Mouse (Mus musculus): ENCODE data around the gene Rhof. TPM values are rescaled to one million over a fixed set of nuclear protein-coding genes. Genes with fewer than 3 reads are reported as not detected.
A peak's percentile ranks its signal among the peaks of the same experiment; 100 is the strongest.

Rhof gene
- polyA plus RNA-seq, 1 experiment from 2014 or later, result 2.3 TPM

DNA sequence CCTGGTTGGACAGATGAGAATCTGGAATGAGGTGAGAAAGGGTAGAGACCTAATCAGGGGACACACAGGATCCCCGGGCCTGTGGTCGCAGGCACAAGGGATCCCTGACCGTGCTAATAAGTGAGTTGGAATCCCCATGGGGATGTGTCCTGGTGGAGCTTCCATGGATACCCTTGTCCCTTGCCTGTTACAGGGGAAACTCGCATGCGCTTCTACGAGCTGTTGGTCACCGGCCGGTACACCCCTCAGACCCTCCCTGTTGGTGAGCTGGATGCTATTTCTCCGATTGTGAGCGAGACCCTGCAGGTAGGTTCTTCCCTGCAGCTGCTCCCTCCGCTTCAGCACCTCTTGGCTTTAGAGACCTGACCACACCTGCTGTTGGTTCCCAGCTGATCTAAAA lies 13.9 kb upstream of the Rhof start:
- H3K4me2 ChIP-seq, result no peak overlapping the region
- H3K9me3 ChIP-seq, result no peaks in the 10 kb centered on the region
- H3K4me3 ChIP-seq (replicated peaks), result no peak overlapping the region
- no peak overlapping the region for H3K27ac ChIP-seq
- peaks cover 53% of the 10 kb centered on the region for H3K4me1 ChIP-seq
- WGBS, result 92% methylated on average over 11 of the region's 11 CpGs
- H3K9ac ChIP-seq, result no peak overlapping the region
- no peaks in the 10 kb centered on the region for H3K27me3 ChIP-seq (replicated peaks)
- ATAC-seq (ENCODE audit: insufficient read depth, low FRiP score, low read depth), result no peak
- peaks cover 24% of the 10 kb centered on the region for H3K36me3 ChIP-seq

DNA sequence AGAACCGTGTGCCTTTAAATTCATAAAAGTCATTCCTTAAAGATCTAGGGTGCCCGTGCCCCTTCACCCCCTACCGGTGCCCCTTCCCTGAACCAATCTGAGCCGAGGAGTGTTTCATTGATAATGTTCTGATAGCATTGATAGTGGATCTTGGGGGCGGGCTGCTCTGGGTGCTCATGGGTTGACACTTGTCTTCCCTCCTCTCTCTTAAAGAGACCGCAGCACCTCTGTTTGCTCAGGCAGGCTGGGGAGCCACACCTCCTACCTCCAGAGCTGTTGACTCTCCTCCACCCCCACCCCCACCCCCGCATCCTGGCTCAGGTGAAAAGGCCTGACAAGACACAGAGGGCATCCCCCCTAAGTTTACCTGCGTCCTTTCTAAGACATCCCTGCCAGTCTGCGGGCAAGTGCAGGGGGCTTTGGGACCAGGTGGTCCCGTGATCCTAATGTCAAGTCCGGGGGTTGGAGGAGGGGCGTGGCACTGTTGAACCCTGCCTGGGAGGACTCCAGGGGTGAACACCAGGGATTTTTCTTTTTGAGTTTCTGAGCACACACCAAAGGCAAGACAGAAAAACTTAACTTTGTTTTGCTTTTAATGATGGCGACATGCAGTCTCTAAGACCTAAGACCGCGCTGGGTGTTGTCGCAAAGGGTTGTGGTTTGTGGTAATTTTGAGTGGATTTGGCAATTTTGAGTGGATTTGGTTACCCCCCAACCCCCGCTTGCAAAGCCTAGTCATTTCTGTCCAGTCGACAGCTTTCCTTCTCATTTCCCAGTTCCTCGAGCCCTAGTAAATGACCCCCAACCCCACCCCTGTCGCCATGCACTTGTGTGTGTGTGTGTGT lies 12.5 kb upstream of the Rhof start:
- no peak overlapping the region for H3K27ac ChIP-seq
- peak overlapping the region; percentile 90 for H3K4me3 ChIP-seq (replicated peaks)
- H3K9ac ChIP-seq, result no peak overlapping the region
- H3K4me2 ChIP-seq, result peak overlapping the region; percentile 90
- H3K4me1 ChIP-seq, result peaks cover 40% of the 10 kb centered on the region
- peaks cover 24% of the 10 kb centered on the region for H3K36me3 ChIP-seq
- H3K27me3 ChIP-seq (replicated peaks), result no peaks in the 10 kb centered on the region
- ATAC-seq (ENCODE audit: insufficient read depth, low FRiP score, low read depth), result no peak
- no peaks in the 10 kb centered on the region for H3K9me3 ChIP-seq
- 30% methylated on average over 20 of the region's 20 CpGs for WGBS

DNA sequence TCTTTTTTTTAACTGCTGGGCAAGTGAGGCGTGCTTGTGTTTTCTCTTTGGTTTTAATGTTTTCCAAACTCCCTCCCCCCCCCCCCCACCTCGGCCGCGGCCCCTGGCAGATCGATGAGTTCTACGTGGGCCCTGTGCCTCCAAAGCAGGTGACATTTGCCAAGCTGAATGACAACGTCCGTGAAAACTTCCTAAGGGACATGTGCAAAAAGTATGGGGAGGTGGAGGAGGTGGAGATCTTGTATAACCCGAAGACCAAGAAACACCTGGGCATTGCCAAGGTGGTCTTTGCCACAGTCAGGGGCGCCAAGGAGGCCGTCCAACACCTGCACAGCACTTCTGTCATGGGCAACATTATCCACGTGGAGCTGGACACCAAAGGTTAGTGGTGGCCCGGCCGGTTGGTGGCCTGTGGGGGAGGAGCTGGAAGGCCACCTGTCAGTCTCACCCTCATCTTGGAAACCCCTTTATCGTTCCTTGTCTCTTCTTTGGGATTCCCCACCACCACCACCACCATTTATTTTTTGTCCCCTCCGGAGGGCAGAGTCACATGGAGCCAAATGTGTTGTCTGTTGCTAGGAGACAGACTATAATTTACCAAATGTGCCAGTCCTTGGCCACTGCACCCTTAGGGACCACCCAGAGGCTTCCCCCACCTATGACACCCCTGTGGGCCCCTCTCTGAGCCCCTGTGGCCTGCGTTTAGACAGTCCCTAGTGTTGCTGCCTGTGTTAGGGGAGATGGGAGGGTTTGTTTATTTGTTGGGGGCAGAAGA lies 11.7 kb upstream of the Rhof start:
- no peak for ATAC-seq (ENCODE audit: insufficient read depth, low FRiP score, low read depth)
- Histone ChIP-seq H3K4me1 (peaks cover 33% of the 10 kb centered on the region), H3K27me3 (replicated peaks) (no peaks in the 10 kb centered on the region), H3K36me3 (peaks cover 24% of the 10 kb centered on the region), H3K9me3 (no peaks in the 10 kb centered on the region), H3K27ac (peak overlapping the region; percentile 100; the same call in 1 of the 2 replicates), H3K9ac (no peak overlapping the region; the same call in 1 of the 2 replicates), H3K4me3 (replicated peaks) (peak overlapping the region; percentile 90), H3K4me2 (peak overlapping the region; percentile 90)
- WGBS, result 6% methylated on average over 17 of the region's 17 CpGs

DNA sequence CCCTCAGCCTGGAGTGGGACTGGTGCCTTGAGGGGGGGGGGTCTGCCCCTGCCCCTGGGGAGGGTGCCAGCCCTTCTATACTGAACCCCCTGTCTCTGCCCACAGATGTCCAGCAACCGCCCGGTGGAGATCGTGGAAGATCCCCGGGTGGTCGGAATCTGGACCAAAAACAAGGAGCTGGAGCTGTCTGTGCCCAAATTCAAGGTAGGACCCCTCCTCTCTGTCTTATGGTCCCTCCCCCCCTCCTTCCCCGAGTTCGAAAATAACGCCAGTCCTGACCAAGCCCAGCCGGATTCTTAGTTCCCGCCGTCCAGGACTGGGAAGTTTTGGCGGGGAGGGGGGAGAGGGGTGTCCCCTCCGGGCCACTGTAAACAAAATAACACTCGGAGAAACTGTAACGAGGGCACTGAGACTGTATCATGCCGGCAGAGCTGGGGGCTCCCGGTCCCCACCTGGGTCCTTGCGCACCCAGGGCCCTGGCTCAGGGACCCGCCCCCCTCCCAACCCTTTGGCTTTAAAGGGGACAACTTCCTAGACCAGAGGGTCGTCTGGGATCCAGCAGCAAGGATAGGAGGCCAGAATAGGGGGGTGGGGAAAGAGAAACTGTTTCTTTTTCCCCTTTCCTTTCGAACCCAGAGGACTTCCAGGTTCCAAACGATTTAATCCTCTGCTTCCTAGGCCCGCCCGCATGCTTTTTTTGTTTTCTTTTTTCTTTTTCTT lies 10.9 kb upstream of the Rhof start:
- H3K4me1 ChIP-seq, result peaks cover 25% of the 10 kb centered on the region
- H3K27me3 ChIP-seq (replicated peaks), result no peaks in the 10 kb centered on the region
- H3K4me2 ChIP-seq, result peak overlapping the region; percentile 90
- H3K36me3 ChIP-seq, result peaks cover 18% of the 10 kb centered on the region
- H3K9ac ChIP-seq, result peak overlapping the region; percentile 98
- H3K27ac ChIP-seq, result peak overlapping the region; percentile 100
- 1% methylated on average over 21 of the region's 24 CpGs for WGBS
- H3K4me3 ChIP-seq (replicated peaks), result peak overlapping the region; percentile 90
- ATAC-seq (ENCODE audit: insufficient read depth, low FRiP score, low read depth), result no peak
- no peaks in the 10 kb centered on the region for H3K9me3 ChIP-seq

DNA sequence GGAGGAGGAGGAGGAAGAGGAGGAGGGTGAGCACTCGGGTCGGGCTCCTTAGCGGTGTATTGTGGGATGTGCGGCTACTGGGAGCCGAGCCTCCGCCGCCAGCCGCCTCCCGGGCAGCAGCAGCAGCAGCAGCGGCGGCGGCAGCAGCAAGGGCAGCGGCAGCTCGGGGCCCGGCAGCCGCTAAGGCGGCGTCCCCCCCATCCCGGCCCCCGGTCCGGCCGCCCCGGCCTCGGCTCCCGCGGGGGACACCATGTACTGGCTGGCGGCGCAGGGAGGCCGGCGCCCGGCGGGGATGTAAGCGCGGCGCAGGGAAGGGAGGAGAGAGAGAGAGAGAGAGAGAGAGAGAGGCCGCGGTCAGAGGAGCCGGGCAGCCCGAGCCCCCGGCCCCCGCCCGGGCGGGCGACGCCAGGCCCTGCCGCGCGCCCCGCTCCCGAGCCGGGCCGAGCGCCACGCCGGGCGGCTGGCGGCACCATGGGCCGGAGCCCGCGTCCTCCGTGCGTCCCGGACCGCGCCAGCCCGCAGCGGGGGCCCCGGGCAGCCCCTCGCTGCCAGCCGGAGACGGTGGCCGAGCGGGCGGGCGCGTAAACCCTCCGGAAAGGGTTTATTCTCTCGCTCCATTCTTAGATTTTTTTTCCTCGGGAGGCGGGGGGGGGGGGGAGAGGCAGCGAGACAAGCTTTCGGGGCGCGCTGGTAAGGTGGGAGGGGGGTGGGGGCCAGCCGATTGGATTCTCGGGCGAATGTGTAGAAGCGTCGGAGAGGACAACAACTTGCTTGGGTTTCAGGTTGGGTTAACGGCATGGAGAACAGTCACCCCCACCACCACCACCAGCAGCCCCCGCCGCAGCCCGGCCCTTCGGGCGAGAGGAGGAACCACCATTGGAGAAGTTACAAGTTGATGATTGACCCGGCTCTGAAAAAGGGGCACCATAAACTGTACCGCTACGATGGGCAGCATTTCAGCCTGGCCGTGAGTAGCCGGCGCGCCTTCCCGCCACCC lies 10.0 kb upstream of the Rhof start, which contains the start of gene Setd1b:
Gene Setd1b (plus strand): TSS at position 33 of the 997 bp plus-strand sequence.
- Histone ChIP-seq H3K4me2 (peak within 1 kb of the TSS; percentile 90), H3K9me3 (no peaks in the 10 kb centered on the region), H3K27me3 (replicated peaks) (no peaks in the 10 kb centered on the region), H3K9ac (peak within 1 kb of the TSS; percentile 98), H3K27ac (peak within 1 kb of the TSS; percentile 100), H3K4me1 (peaks cover 27% of the 10 kb centered on the region), H3K36me3 (peaks cover 11% of the 10 kb centered on the region), H3K4me3 (replicated peaks) (peak within 1 kb of the TSS; percentile 90)
- under 1% methylated on average over 84 of the region's 103 CpGs for WGBS
- 0 out of 2 replicates have a peak, but pooled peaks have one; percentile 19 for ATAC-seq (ENCODE audit: insufficient read depth, low FRiP score, low read depth)

DNA sequence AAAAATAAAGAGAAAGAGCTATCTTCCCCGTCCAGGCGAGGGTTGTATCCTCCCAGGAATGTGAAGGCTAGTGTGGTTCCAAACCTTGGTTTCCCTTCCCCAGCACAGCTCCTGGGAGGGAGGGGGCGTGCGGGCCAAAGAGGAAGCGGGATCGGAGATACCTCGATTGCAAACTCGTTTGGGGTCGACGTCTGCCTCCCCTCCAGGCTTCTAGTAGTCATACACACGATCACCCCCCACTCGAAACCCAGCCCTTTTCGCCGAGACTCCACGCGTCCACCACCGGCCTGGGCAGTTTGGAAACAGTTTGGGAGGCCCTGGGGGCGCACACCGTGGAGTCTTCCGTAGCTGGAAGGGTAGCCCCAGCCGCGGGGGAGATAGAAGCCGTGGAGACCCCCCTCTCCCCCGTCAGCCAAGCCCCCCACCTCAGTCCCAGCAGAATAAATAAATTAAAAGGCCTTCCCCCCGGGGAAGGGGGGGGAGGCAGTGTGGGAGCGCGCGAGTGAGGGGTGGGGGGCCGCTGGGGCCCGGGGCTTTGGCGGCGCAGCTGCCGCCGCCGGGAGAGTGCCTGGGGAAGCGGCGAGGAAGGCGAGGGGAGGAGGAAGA lies 9.2 kb upstream of the Rhof start:
- H3K27me3 ChIP-seq (replicated peaks), result no peaks in the 10 kb centered on the region
- peak overlapping the region; percentile 90 for H3K4me3 ChIP-seq (replicated peaks)
- H3K9me3 ChIP-seq, result no peaks in the 10 kb centered on the region
- H3K36me3 ChIP-seq, result peaks cover 3% of the 10 kb centered on the region; the same call in 1 of the 2 replicates
- under 1% methylated on average over 35 of the region's 38 CpGs for WGBS
- peak overlapping the region; percentile 90 for H3K4me2 ChIP-seq
- ATAC-seq (ENCODE audit: insufficient read depth, low FRiP score, low read depth), result no peak
- H3K27ac ChIP-seq, result peak overlapping the region; percentile 100
- H3K9ac ChIP-seq, result peak overlapping the region; percentile 98
- H3K4me1 ChIP-seq, result peaks cover 35% of the 10 kb centered on the region

DNA sequence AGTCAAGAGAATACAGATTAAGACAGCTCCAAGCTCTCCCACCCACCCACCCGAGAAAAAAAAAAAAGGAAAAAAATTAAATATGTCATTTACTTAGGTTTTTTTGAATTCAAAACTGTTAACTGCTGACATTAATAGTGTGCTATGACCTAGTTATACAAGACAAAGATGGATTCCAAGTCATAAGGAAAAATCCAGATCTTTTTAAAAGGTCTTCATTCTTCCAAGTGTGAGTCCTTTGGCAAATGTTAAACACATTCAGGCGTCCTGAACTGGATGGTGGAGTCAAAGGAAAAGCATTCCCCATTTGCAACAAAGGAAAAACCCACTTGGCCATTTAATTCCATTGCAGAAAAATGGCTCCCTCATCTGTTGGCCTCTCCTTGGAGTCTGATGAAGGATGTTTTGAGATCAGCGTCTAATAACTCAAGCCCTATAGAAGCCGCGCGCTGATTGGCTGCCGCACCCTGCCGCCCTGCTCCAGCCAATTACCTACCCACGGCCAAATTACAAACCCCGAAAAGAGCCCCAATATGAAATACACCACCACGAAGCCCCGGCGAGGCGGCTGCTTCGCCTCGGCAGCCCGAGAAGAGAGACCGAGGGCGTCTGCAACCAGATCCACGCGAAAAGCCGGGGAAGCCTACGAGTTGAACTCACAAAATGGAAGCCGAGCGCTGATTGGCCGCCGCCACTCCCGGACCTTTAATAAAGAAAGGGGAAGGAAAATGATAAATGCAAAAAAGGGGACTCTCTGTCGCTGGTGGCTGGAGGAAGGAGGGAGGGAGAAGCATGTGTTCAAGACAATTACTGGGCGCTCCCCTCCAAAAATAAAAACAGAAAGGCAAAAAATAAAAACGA lies 8.4 kb upstream of the Rhof start:
- H3K4me2 ChIP-seq, result peak overlapping the region; percentile 90
- no peaks in the 10 kb centered on the region for H3K36me3 ChIP-seq
- WGBS, result under 1% methylated on average over 31 of the region's 31 CpGs
- peaks cover 39% of the 10 kb centered on the region for H3K4me1 ChIP-seq
- no peaks in the 10 kb centered on the region for H3K9me3 ChIP-seq
- H3K27me3 ChIP-seq (replicated peaks), result no peaks in the 10 kb centered on the region
- peak overlapping the region; percentile 100 for H3K27ac ChIP-seq
- ATAC-seq (ENCODE audit: insufficient read depth, low FRiP score, low read depth), result peak; percentile 16; the same call in 1 of the 2 replicates
- H3K9ac ChIP-seq, result peak overlapping the region; percentile 98
- H3K4me3 ChIP-seq (replicated peaks), result peak overlapping the region; percentile 90

DNA sequence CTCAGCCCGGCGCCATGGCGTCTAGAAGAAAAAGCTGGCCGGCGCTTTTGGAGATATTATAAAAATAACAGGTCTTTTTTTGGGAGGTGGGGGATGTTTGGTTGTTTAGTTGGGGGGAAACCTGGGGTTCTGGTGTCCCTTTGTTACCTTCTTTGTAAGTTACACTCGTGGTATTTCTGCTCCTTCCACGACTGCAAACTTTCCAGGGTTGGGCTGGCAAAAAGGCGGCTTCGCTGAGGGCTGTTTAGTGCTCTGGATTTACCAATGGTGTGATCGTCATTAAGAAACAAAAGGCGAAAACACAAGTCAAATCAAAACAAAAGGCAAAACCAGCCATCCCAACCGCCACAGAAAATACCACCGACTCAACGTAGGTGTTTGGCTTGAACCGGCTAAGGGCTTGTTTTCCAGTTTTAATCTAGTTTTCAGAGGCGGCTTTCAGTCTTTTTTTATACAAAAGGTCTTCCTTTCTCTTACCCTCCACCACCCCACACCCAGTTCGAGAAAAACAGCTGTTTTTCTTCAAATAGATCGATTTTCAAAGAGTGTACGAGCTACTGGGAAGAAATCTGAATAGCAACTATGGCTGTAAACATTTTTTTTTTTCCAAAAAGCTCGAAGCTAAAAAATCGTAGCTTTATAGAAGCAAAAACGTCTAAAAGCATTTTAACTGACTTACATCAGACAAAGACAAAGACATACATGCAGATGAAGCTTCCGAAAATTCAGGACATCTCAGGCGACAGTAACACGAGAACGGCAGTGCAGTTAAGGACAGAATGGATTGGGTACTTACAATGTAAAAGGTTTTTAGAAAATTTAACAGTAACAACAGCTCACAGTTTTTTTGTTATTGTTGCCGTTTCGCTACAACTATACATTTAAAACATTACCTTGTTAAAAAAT lies 7.5 kb upstream of the Rhof start:
- H3K27ac ChIP-seq, result peak overlapping the region; percentile 100
- H3K4me3 ChIP-seq (replicated peaks), result peak overlapping the region; percentile 60
- peak overlapping the region; percentile 88 for H3K9ac ChIP-seq
- ATAC-seq (ENCODE audit: insufficient read depth, low FRiP score, low read depth), result no peak
- WGBS, result under 1% methylated on average over 28 of the region's 28 CpGs
- H3K4me1 ChIP-seq, result peaks cover 39% of the 10 kb centered on the region
- peak overlapping the region; percentile 87 for H3K4me2 ChIP-seq
- H3K27me3 ChIP-seq (replicated peaks), result no peaks in the 10 kb centered on the region
- H3K9me3 ChIP-seq, result no peaks in the 10 kb centered on the region
- no peaks in the 10 kb centered on the region for H3K36me3 ChIP-seq

Data from stomach, embryonic 15.5 days (tissue).